Mouse (Mus musculus): ENCODE results near the gene Exoc3l.

DNA sequence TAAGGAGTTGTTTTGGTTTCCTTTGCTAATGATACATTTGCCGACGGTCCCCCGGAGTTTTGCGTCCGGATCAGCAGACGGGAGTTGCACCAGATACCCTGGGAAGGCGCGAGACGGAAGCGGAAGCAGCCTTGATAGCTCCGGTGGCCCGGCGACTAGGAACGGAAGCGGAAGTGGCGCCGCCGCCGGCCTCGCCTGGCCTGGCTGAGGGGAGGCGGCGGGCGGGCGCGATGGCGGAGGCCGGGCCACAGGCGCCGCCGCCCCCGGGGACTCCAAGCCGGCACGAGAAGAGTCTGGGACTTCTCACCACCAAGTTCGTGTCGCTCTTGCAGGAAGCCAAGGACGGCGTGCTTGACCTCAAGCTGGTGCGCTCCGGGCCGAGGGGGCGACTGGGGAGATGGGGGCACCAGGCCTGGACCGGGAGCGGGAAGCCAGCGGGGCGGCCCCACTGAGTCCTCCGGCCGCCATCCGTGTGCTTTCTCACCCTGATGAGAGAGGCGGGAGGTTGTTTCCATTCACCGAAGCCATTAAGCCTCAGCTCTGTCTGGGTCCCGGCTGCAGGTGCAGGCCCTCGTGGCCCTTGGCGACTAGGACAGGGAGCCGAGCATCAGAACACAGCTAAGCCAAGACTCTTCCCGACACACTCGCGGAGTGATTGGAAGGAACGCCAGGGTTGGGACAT is 1.8 kb upstream of the Exoc3l start, which contains the start of gene E2f4:
- TF ChIP-seq POLR2A (IDR thresholded peaks at IDR 0.05; ENCODE audit: low read depth, low read length) (peak; percentile 85), MAFK (IDR thresholded peaks at IDR 0.05; ENCODE audit: insufficient replicate concordance, low read length) (no peak), CTCF (conservative IDR thresholded peaks at IDR 0.05 in 1 of 2, IDR thresholded peaks at IDR 0.05 in 1 of 2; ENCODE audit: low read depth in 2 of 2, low read length in 2 of 2) (no peak), SMC3 (IDR thresholded peaks at IDR 0.05; ENCODE audit: low read depth, low read length) (no peak), RCOR1 (conservative IDR thresholded peaks at IDR 0.05; ENCODE audit: low read depth, low read length) (no peak), TCF12 (IDR thresholded peaks at IDR 0.05; ENCODE audit: low read depth, low read length) (peak; percentile 81)

Measured in CH12.LX (cell line).